Mouse (Mus musculus): ENCODE data around the gene Keap1. TPM values are rescaled to one million over a fixed set of nuclear protein-coding genes. Genes with fewer than 3 reads are reported as not detected.
"Not testable (repeated sequence)": the region's sequence is repeated elsewhere in the genome, so short reads cannot be mapped to it uniquely, and the experiment has no call there.

The Keap1 gene
- polyA plus RNA-seq, 1 experiment from 2014 or later = 72.0 TPM

- Histone ChIP-seq H3K4me1 (no peaks in the 10 kb centered on the region), H3K27me3 (replicated peaks) (no peaks in the 10 kb centered on the region), H3K9me3 (replicated peaks) (no peaks in the 10 kb centered on the region), H3K4me3 (replicated peaks) (no peak overlapping the region), H3K36me3 (peaks cover 95% of the 10 kb centered on the region), H3K4me2 (no peak overlapping the region), H3K27ac (replicated peaks) (no peak overlapping the region), H3K9ac (replicated peaks) (no peak overlapping the region)
- 91% methylated on average over 3 of the region's 3 CpGs for WGBS
- no peak for ATAC-seq (ENCODE audit: low FRiP score)
Observed at GRCm38 (mm10) chr9:21274336-21274735, 35.2 kb upstream of the Keap1 start.

DNA sequence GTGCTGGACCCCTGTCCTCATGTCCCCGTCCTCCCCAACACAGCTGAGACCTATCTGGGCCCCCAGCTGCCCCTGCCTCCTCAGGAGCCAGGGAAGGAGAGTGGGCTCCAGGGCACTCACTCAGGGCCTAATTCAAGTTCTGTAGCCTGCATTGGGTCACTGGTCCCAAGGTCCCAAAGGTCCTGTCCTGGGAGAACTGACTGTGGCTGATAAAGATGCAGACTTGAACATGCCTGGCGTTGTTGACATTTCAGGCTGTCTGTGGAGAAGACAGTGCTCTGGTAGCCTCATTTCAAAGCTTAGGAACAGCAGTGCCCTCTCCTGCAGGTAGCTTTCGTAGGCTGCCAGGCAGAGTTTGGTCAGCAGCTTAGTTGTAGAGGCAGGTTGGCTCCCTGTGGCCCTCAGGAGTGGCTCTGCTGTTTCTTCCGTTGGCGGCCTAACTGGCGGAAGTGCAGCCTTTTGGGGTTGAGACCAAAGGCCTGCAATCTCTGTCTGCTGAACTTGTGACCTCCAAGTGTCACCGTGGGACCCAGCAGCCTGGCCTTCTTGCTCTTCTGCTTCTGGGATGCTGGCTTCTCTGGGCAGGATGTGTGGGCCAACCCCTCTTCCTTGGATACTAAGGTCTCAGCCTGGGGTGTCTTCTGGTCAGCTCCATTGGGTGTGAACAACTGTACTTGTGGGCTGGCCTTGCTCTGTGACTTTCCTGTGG is 34.5 kb upstream of the Keap1 start:
- WGBS = 86% methylated on average over 7 of the region's 7 CpGs
- Histone ChIP-seq H3K4me2 (no peak overlapping the region), H3K4me3 (replicated peaks) (no peak overlapping the region), H3K4me1 (no peaks in the 10 kb centered on the region), H3K27me3 (replicated peaks) (no peaks in the 10 kb centered on the region), H3K27ac (replicated peaks) (no peak overlapping the region), H3K36me3 (peaks cover 95% of the 10 kb centered on the region), H3K9me3 (replicated peaks) (no peaks in the 10 kb centered on the region), H3K9ac (replicated peaks) (no peak overlapping the region)
- no peak for ATAC-seq (ENCODE audit: low FRiP score)

DNA sequence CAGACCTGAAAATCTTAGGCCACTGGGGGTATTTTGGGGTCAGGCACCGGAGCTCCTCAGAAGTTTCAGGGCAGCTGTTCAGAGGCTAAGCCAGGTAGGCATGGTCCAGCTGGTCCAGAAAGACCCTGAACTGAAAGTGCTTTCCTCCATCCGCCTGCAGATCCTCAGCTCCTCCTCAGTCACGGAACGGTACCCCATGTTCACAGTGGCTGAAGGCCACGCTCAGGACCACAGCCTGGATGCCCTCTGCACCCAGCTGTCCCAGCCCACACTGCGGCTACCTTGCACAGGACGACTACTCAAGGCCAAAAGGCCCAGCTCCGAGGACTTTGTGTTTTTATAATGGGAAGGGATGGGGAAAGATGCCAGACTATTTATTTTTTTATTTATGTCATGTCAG is 33.9 kb upstream of the Keap1 start:
- Histone ChIP-seq H3K9ac (replicated peaks) (no peak overlapping the region), H3K4me2 (no peak overlapping the region), H3K4me3 (replicated peaks) (no peak overlapping the region), H3K36me3 (peaks cover 96% of the 10 kb centered on the region), H3K4me1 (no peaks in the 10 kb centered on the region), H3K27ac (replicated peaks) (no peak overlapping the region), H3K27me3 (replicated peaks) (no peaks in the 10 kb centered on the region), H3K9me3 (replicated peaks) (no peaks in the 10 kb centered on the region)
- ATAC-seq (ENCODE audit: low FRiP score) = no peak
- WGBS = 86% methylated on average over 8 of the region's 8 CpGs

DNA sequence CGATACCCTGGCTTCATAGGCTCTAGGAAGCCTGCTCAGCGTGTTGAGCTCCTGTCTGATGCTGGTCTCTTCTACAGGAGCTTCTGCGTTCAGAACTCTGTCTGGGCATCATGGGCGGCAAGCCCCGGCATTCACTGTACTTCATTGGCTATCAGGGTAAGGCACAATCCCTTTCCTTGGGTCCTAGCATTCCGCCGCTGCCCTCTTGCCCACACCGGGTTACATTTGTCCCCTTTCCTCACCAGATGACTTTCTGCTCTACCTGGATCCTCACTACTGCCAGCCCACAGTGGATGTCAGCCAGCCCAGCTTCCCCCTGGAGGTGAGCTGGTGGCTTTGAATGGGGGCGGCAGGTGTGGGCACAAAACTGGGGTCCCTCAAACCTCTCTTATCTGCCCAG is 33.2 kb upstream of the Keap1 start:
- H3K27me3 ChIP-seq (replicated peaks) = no peaks in the 10 kb centered on the region
- no peak for ATAC-seq (ENCODE audit: low FRiP score)
- H3K9me3 ChIP-seq (replicated peaks) = no peaks in the 10 kb centered on the region
- no peak overlapping the region for H3K27ac ChIP-seq (replicated peaks)
- no peak overlapping the region for H3K9ac ChIP-seq (replicated peaks)
- 95% methylated on average over 9 of the region's 9 CpGs for WGBS
- H3K4me3 ChIP-seq (replicated peaks) = no peak overlapping the region
- H3K4me2 ChIP-seq = no peak overlapping the region
- peaks cover 91% of the 10 kb centered on the region for H3K36me3 ChIP-seq
- H3K4me1 ChIP-seq = no peaks in the 10 kb centered on the region

DNA sequence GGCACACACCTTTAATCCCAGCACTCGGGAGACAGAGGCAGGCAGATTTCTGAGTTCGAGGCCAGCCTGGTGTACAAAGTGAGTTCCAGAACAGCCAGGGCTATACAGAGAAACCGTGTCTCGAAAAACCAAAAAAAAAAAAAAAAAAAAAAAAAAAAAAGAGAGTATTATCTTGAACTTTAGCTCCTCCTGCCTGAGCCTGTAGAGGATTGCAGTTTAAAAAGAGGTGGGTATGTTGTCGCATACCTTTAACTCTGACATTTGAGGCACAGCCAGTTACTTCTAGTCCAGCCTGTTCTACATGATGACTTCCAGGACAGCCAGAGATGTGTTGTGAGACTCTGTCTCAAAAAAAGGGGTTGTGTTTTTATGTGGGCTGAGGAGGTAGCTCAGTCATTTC is 30.4 kb upstream of the Keap1 start:
- 86% methylated on average over 5 of the region's 5 CpGs for WGBS
- H3K27me3 ChIP-seq (replicated peaks); ATAC-seq (ENCODE audit: low FRiP score); H3K9ac ChIP-seq (replicated peaks); H3K4me3 ChIP-seq (replicated peaks); H3K9me3 ChIP-seq (replicated peaks); H3K4me2 ChIP-seq; H3K27ac ChIP-seq (replicated peaks): not testable (repeated sequence)
- Histone ChIP-seq H3K36me3 (peaks cover 75% of the 10 kb centered on the region), H3K4me1 (peaks cover 19% of the 10 kb centered on the region)

GRCm38 (mm10) chr9:21268305-21268704 is 29.1 kb upstream of the Keap1 start:
- Histone ChIP-seq H3K4me3 (replicated peaks) (no peak overlapping the region), H3K4me1 (peaks cover 23% of the 10 kb centered on the region), H3K36me3 (peaks cover 62% of the 10 kb centered on the region), H3K27me3 (replicated peaks) (no peaks in the 10 kb centered on the region), H3K4me2 (no peak overlapping the region), H3K27ac (replicated peaks) (no peak overlapping the region), H3K9me3 (replicated peaks) (no peaks in the 10 kb centered on the region), H3K9ac (replicated peaks) (no peak overlapping the region)
- WGBS = 93% methylated on average over 16 of the region's 16 CpGs
- no peak for ATAC-seq (ENCODE audit: low FRiP score)

- H3K4me2 ChIP-seq = peak overlapping the region; percentile 82
- no peak overlapping the region for H3K27ac ChIP-seq (replicated peaks)
- H3K4me1 ChIP-seq = peaks cover 23% of the 10 kb centered on the region
- no peaks in the 10 kb centered on the region for H3K9me3 ChIP-seq (replicated peaks)
- WGBS = 94% methylated on average over 5 of the region's 5 CpGs
- no peak overlapping the region for H3K4me3 ChIP-seq (replicated peaks)
- ATAC-seq (ENCODE audit: low FRiP score) = no peak
- H3K36me3 ChIP-seq = peaks cover 48% of the 10 kb centered on the region
- no peak overlapping the region for H3K9ac ChIP-seq (replicated peaks)
- no peaks in the 10 kb centered on the region for H3K27me3 ChIP-seq (replicated peaks)
Observed at GRCm38 (mm10) chr9:21266889-21267288, 27.7 kb upstream of the Keap1 start.

GRCm38 (mm10) chr9:21265611-21266010 is 26.4 kb upstream of the Keap1 start:
- Histone ChIP-seq H3K4me2 (peak overlapping the region; percentile 82), H3K27ac (replicated peaks) (peak overlapping the region; percentile 83), H3K9me3 (replicated peaks) (no peaks in the 10 kb centered on the region), H3K4me3 (replicated peaks) (peak overlapping the region; percentile 95), H3K27me3 (replicated peaks) (no peaks in the 10 kb centered on the region), H3K9ac (replicated peaks) (peak overlapping the region; percentile 90), H3K36me3 (peaks cover 35% of the 10 kb centered on the region), H3K4me1 (peaks cover 23% of the 10 kb centered on the region)
- ATAC-seq (ENCODE audit: low FRiP score) = peak; percentile 11; the same call in 1 of the 2 replicates
- 6% methylated on average over 11 of the region's 11 CpGs for WGBS

DNA sequence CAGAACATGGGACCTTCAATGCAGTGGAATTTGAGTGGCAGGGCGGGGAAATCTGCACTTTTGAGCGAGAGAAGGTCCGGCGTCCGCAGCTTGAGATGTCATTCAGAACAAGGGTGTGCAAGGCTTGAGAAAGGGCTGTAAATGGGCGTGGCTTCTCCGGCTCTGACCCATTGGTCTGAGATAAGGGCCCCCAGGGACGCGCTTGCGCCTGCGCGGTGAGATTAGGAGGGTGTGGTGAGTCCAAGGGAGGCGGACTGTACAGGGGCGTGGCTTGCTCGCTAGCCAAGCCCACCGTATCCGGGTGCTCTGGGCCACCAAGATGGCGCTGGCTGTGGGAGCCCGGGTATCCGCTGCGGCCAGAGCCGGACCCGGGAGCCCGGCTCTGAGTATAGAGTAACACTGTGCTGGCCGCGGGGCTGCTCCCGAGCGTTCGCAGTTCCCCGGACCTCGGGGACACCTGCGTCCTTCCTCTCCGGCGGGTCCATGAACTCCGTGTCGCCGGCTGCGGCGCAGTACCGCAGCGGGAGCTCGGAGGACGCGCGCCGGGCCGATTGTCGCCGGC is 25.9 kb upstream of the Keap1 start, which contains the start of gene Atg4d:
Gene Atg4d (plus strand): TSS at position 294 of the 562 bp plus-strand sequence.
- under 1% methylated on average over 49 of the region's 49 CpGs for WGBS
- H3K4me3 ChIP-seq (replicated peaks) = peak within 1 kb of the TSS; percentile 95
- peaks cover 23% of the 10 kb centered on the region for H3K4me1 ChIP-seq
- H3K27me3 ChIP-seq (replicated peaks) = no peaks in the 10 kb centered on the region
- H3K4me2 ChIP-seq = peak within 1 kb of the TSS; percentile 82
- ATAC-seq (ENCODE audit: low FRiP score) = peak; percentile 98
- peak within 1 kb of the TSS; percentile 83 for H3K27ac ChIP-seq (replicated peaks)
- peak within 1 kb of the TSS; percentile 90 for H3K9ac ChIP-seq (replicated peaks)
- peaks cover 29% of the 10 kb centered on the region for H3K36me3 ChIP-seq
- H3K9me3 ChIP-seq (replicated peaks) = no peaks in the 10 kb centered on the region

GRCm38 (mm10) chr9:21264272-21264999 is 25.3 kb upstream of the Keap1 start:
- WGBS = 17% methylated on average over 17 of the region's 17 CpGs
- Histone ChIP-seq H3K4me2 (peak overlapping the region; percentile 82), H3K27me3 (replicated peaks) (0 out of 2 replicates have a peak, but pooled peaks cover 2% of the 10 kb centered on the region), H3K36me3 (peaks cover 25% of the 10 kb centered on the region), H3K9me3 (replicated peaks) (no peaks in the 10 kb centered on the region), H3K4me3 (replicated peaks) (peak overlapping the region; percentile 95), H3K4me1 (peaks cover 23% of the 10 kb centered on the region), H3K9ac (replicated peaks) (peak overlapping the region; percentile 90), H3K27ac (replicated peaks) (peak overlapping the region; percentile 83)
- peak; percentile 52 for ATAC-seq (ENCODE audit: low FRiP score)

DNA sequence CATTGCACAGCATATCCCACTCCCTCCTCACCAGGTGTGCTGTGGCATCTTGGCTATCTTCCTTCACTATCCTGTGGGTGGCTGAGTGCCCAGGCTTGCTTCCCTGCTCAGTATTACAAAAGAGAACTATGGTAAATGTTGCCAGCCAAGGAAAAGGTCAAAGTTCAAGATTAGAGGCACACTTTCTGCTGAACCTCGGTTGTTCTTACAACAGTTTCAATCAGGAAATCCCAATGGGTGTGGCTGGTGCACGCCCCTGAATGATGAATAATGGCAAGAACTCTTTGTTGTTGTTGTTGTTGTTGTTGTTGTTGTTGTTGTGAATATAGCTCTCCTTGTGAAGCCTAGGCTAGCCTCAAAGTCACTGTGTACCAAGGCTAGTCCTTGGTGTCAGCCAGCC is 22.7 kb upstream of the Keap1 start:
- H3K4me2 ChIP-seq = no peak overlapping the region
- H3K27me3 ChIP-seq (replicated peaks) = 0 out of 2 replicates have a peak, but pooled peaks cover 3% of the 10 kb centered on the region
- no peak overlapping the region for H3K4me3 ChIP-seq (replicated peaks)
- peaks cover 4% of the 10 kb centered on the region; the same call in 1 of the 2 replicates for H3K36me3 ChIP-seq
- WGBS = 63% methylated on average over 2 of the region's 2 CpGs
- H3K4me1 ChIP-seq = peaks cover 20% of the 10 kb centered on the region
- H3K9ac ChIP-seq (replicated peaks) = no peak overlapping the region
- H3K9me3 ChIP-seq (replicated peaks) = no peaks in the 10 kb centered on the region
- no peak overlapping the region for H3K27ac ChIP-seq (replicated peaks)
- ATAC-seq (ENCODE audit: low FRiP score) = no peak
